Mouse (Mus musculus) monocyte, adult 59 days (primary cell): ENCODE measurements around the gene Mapkbp1. TPM values are rescaled to one million over a fixed set of nuclear protein-coding genes. Genes with fewer than 3 reads are reported as not detected.

Experiments
- total RNA-seq, 2 experiments: library from RNA; stranded (reverse); gene quantifications; one replicate each; pipeline ENCODE4 v1.2.4; 2023

Mapkbp1 gene
- total RNA-seq, result 10 to 100 TPM; 11.4 to 13.7 TPM

GRCm38 (mm10) chr2:119972537-119972879 lies at the start of gene Mapkbp1:
Mapkbp1 (plus strand) TSS chr2:119972699.

GRCm38 (mm10) chr2:120026984-120027949 lies 54.8 kb downstream of the Mapkbp1 start, which contains the start of the genes Jmjd7 and Gm28042:
Jmjd7 (plus strand) TSS chr2:120027483.
Gm28042 (plus strand) TSS chr2:120027493.

GRCm38 (mm10) chr2:120032726-120033467 lies 60.4 kb downstream of the Mapkbp1 start, which contains the start of gene Pla2g4b:
Pla2g4b (plus strand) TSS chr2:120033417.

Other genes starting within 250 kb of the Mapkbp1 start
- gene Itpka, start 230.4 kb upstream of the Mapkbp1 start, total RNA-seq, result under 1 TPM in 1 of 2 experiments, not detected in 1; 0.39 TPM
- gene Ltk, start 212.3 kb upstream of the Mapkbp1 start, total RNA-seq, result not detected
- 10 to 100 TPM; 12.9 to 15.2 TPM for gene Rpap1, start 185.2 kb upstream of the Mapkbp1 start, total RNA-seq
- not detected for gene Tyro3, start 175.0 kb upstream of the Mapkbp1 start, total RNA-seq
- gene Mga, start 75.5 kb upstream of the Mapkbp1 start, total RNA-seq, result 10 to 100 TPM; 55.9 to 59.1 TPM
- gene Jmjd7, start 54.8 kb downstream of the Mapkbp1 start, total RNA-seq, result 1 to 10 TPM; 5.2 to 6.1 TPM
- under 1 TPM; 0.43 to 0.58 TPM for gene Gm28042, start 54.8 kb downstream of the Mapkbp1 start, total RNA-seq
- gene Pla2g4b, start 60.7 kb downstream of the Mapkbp1 start, total RNA-seq, result 1 to 10 TPM in 1 of 2 experiments, under 1 TPM in 1; 0.81 to 1.3 TPM
- gene Ehd4, start 181.9 kb downstream of the Mapkbp1 start, total RNA-seq, result 100 to 1,000 TPM; 178 to 188 TPM